Mouse (Mus musculus) CH12.LX (cell line): Measurements from ENCODE around the gene Gns. TPM values are rescaled to one million over a fixed set of nuclear protein-coding genes. Genes with fewer than 3 reads are reported as not detected.

Experiments used
- DNase-seq: peaks from one replicate; pipeline ENCODE4 v3.0.0-alpha.2; 2013; ENCODE audit errors: extremely low read depth
- H3K27ac ChIP-seq: 2 replicates; pipeline ENCODE4 v1.5.1; 2012; ENCODE audit warnings: low read depth, mild to moderate bottlenecking, control low read depth, moderate library complexity; ENCODE audit not compliant: insufficient read depth
- H3K27me3 ChIP-seq: replicated peaks from 2 replicates; pipeline ENCODE3; 2012; ENCODE audit warnings: inconsistent platforms
- H3K36me3 ChIP-seq, 2 experiments: replicated peaks in 1 of 2; 2 replicates each; pipeline versions ENCODE3 to v1.6.1; 2012; ENCODE audit warnings: inconsistent platforms in 1 of 2, low read length in 1 of 2, mild to moderate bottlenecking in 1 of 2, mixed read lengths in 1 of 2, moderate library complexity in 1 of 2; ENCODE audit not compliant: control insufficient read depth in 1 of 2, insufficient read depth in 1 of 2
- H3K4me1 ChIP-seq, 2 experiments: 2 replicates each; pipeline ENCODE4 v1.6.1; 2012; ENCODE audit warnings: inconsistent platforms in 1 of 2, moderate library complexity in 1 of 2; ENCODE audit not compliant: insufficient read depth in 2 of 2, control insufficient read depth in 1 of 2
- H3K4me2 ChIP-seq: 2 replicates; pipeline ENCODE4 v1.6.1; 2012; ENCODE audit warnings: low read depth, mild to moderate bottlenecking, control low read depth; ENCODE audit not compliant: poor library complexity, insufficient read depth, severe bottlenecking
- H3K4me3 ChIP-seq, 3 experiments: fragments of 150-350 bp in 1 of 3; sonication (generic) in 1 of 3; replicated peaks in 1 of 3; 2 replicates each; pipeline versions ENCODE3 to v1.5.1; 2011 to 2012; ENCODE audit warnings: low read depth in 2 of 3, low read length in 2 of 3, mild to moderate bottlenecking in 2 of 3, moderate library complexity in 2 of 3, control low read depth in 1 of 3, improper control_type of control experiment in 1 of 3, inconsistent platforms in 1 of 3, mixed read lengths in 1 of 3; ENCODE audit not compliant: poor library complexity in 1 of 3
- H3K79me2 ChIP-seq: replicated peaks from 2 replicates; pipeline ENCODE4 v1.6.1; 2012; ENCODE audit warnings: mild to moderate bottlenecking, moderate library complexity; ENCODE audit not compliant: control insufficient read depth, poor library complexity, insufficient read depth, severe bottlenecking; ENCODE audit errors: extremely low read depth
- H3K9ac ChIP-seq: 2 replicates; pipeline ENCODE4 v1.6.1; 2012; ENCODE audit warnings: low read depth, mild to moderate bottlenecking, control low read depth, moderate library complexity; ENCODE audit not compliant: insufficient read depth
- H3K9me3 ChIP-seq: replicated peaks from 2 replicates; pipeline ENCODE3; 2012; ENCODE audit warnings: low read length, inconsistent platforms, mixed read lengths
- BHLHE40 ChIP-seq: IDR thresholded peaks from 2 replicates; pipeline ENCODE4 v1.6.1; 2011; ENCODE audit warnings: mild to moderate bottlenecking, low read depth, low read length, improper control_type of control experiment
- E2F4 ChIP-seq: IDR thresholded peaks from 2 replicates; pipeline ENCODE4 v1.6.1; 2011; ENCODE audit warnings: low read depth, low read length, improper control_type of control experiment; ENCODE audit not compliant: insufficient replicate concordance
- EP300 ChIP-seq: IDR thresholded peaks from 2 replicates; pipeline ENCODE4 v1.6.1; 2011; ENCODE audit warnings: low read length, improper control_type of control experiment
- ETS1 ChIP-seq: conservative IDR thresholded peaks from 2 replicates; pipeline ENCODE4 v1.6.1; 2012; ENCODE audit warnings: low read depth, mild to moderate bottlenecking, inconsistent platforms, low read length, improper control_type of control experiment, moderate library complexity
- GABPA ChIP-seq: IDR thresholded peaks from 2 replicates; pipeline ENCODE4 v1.6.1; 2012; ENCODE audit warnings: low read depth, low read length, improper control_type of control experiment, inconsistent platforms; ENCODE audit not compliant: insufficient replicate concordance
- JUND ChIP-seq: conservative IDR thresholded peaks from 2 replicates; pipeline ENCODE4 v1.6.1; 2011; ENCODE audit warnings: low read depth, low read length, improper control_type of control experiment
- KAT2A ChIP-seq: IDR thresholded peaks from 2 replicates; pipeline ENCODE4 v1.6.1; 2012; ENCODE audit warnings: low read length, improper control_type of control experiment, inconsistent platforms; ENCODE audit not compliant: insufficient replicate concordance
- MAFK ChIP-seq: IDR thresholded peaks from 2 replicates; pipeline ENCODE4 v1.6.1; 2011; ENCODE audit warnings: low read length, improper control_type of control experiment; ENCODE audit not compliant: insufficient replicate concordance
- MEF2A ChIP-seq: IDR thresholded peaks from 2 replicates; pipeline ENCODE4 v1.6.1; 2014; ENCODE audit warnings: low read depth, mild to moderate bottlenecking, inconsistent platforms, low read length, improper control_type of control experiment, borderline replicate concordance
- RCOR1 ChIP-seq: conservative IDR thresholded peaks from 2 replicates; pipeline ENCODE4 v1.6.1; 2012; ENCODE audit warnings: low read depth, mild to moderate bottlenecking, inconsistent platforms, low read length, improper control_type of control experiment
- TBP ChIP-seq: conservative IDR thresholded peaks from 2 replicates; pipeline ENCODE4 v1.6.1; 2011; ENCODE audit warnings: low read depth, low read length, improper control_type of control experiment
- TCF12 ChIP-seq: IDR thresholded peaks from 2 replicates; pipeline ENCODE4 v1.6.1; 2014; ENCODE audit warnings: low read depth, mild to moderate bottlenecking, inconsistent platforms, low read length, improper control_type of control experiment
- UBTF ChIP-seq: IDR thresholded peaks from 2 replicates; pipeline ENCODE4 v1.6.1; 2012; ENCODE audit warnings: low read depth, mild to moderate bottlenecking, inconsistent platforms, low read length, improper control_type of control experiment, moderate library complexity
- USF1 ChIP-seq: IDR thresholded peaks from 2 replicates; pipeline ENCODE4 v1.6.1; 2014; ENCODE audit warnings: low read depth, mild to moderate bottlenecking, inconsistent platforms, low read length, improper control_type of control experiment
- USF2 ChIP-seq: conservative IDR thresholded peaks from 2 replicates; pipeline ENCODE4 v1.6.1; 2011; ENCODE audit warnings: low read depth, low read length, improper control_type of control experiment
- ZKSCAN1 ChIP-seq: IDR thresholded peaks from 2 replicates; pipeline ENCODE4 v1.6.1; 2012; ENCODE audit warnings: low read depth, inconsistent platforms, low read length, improper control_type of control experiment, borderline replicate concordance
- ZMIZ1 ChIP-seq: IDR thresholded peaks from 2 replicates; pipeline ENCODE4 v1.6.1; 2012; ENCODE audit warnings: low read depth, mild to moderate bottlenecking, inconsistent platforms, low read length, improper control_type of control experiment
- ZNF384 ChIP-seq: IDR thresholded peaks from 2 replicates; pipeline ENCODE4 v1.6.1; 2012; ENCODE audit warnings: low read depth, low read length, improper control_type of control experiment, inconsistent platforms
- dilution Hi-C: fragments of 300-500 bp; cut with MboI; formaldehyde crosslinking; loops from 2 replicates; pipeline ENCODE4 v1.14.3; 2020; ENCODE audit warnings: low sequenced_read_pairs; ENCODE audit not compliant: extremely low pct_unique_long_range_greater_than_20kb, extremely low pct_ligation_motif_present
- in situ Hi-C: fragments of 300-500 bp; cut with MboI; formaldehyde crosslinking; loops from 3 replicates; pipeline ENCODE4 v1.14.3; 2019; ENCODE audit warnings: low sequenced_read_pairs, low pct_ligation_motif_present, low pct_unique_long_range_greater_than_20kb, mixed read lengths
- polyA plus RNA-seq: library from polyadenylated mRNA; unstranded; fragments of >175 nt; gene quantifications from 2 replicates; pipeline ENCODE4 v1.2.1, GENCODE M21; 2012; ENCODE audit warnings: low read depth; ENCODE audit not compliant: insufficient read length
- total RNA-seq, 2 experiments: library from RNA; depleted of rRNA; stranded (reverse); fragments of 300-350 nt in 1 of 2; fragments of >200 nt in 1 of 2; gene quantifications; 2 replicates each; pipeline ENCODE4 v1.2.3; 2012 to 2014

Gene Gns
- total and polyA plus RNA-seq, 3 experiments: 28.7 to 104 (median 58.2) TPM

DNA sequence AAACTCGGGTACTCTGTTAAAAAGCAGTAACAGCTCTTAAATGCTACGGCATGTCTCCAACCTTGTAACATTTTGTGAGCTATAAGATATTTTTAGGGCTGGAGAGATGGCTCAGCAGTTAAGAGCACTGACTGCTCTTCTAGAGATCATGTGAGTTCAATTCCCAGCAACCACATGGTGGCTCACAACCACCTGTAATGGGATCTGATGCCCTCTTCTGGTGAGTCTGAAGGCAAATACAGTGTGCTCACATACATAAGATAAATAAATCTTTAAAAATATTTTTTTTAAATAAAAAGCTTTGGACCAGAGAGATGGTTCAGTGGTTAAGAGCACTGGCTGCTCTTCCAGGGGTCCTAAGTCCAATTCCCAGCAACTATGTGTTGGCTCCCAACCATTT lies 4.5 kb upstream of the Gns start (continued):
- TF ChIP-seq MEF2A (no peak), UBTF (no peak), JUND (no peak)
- TF ChIP-seq, all 38 proteins: peak for 5

- TF ChIP-seq MAFK (no peak), ZNF384 (no peak), E2F4 (no peak), KAT2A (no peak), BHLHE40 (no peak), USF2 (no peak), ZKSCAN1 (no peak), ZMIZ1 (no peak), ETS1 (no peak)
- Histone ChIP-seq H3K27me3 (no peaks in the 10 kb centered on the region), H3K9me3 (no peaks in the 10 kb centered on the region), H3K27ac (no peak overlapping the region), H3K79me2 (peaks cover 8% of the 10 kb centered on the region; the same call in 1 of the 2 replicates), H3K4me3 (no peak overlapping the region), H3K36me3 (peaks cover 0 to 14% of the 10 kb centered on the region in 2 experiments), H3K4me1 (peaks cover 0 to 26% of the 10 kb centered on the region in 2 experiments; a peak in 2 of 4 replicates), H3K4me2 (no peak overlapping the region), H3K9ac (no peak overlapping the region)
- DNase-seq: no peak
- dilution Hi-C loops: no loop called here
- in situ Hi-C loops: no loop called here
Measured at GRCm38 (mm10) chr10:121363201-121363600, 1.7 kb upstream of the Gns start.

- Histone ChIP-seq H3K27ac (no peak overlapping the region), H3K4me3 (peak overlapping the region; percentile 59 to 99 (median 88)), H3K27me3 (no peaks in the 10 kb centered on the region), H3K9me3 (no peaks in the 10 kb centered on the region), H3K9ac (peak overlapping the region; percentile 40), H3K36me3 (peaks cover 5 to 24% of the 10 kb centered on the region in 2 experiments), H3K4me2 (peak overlapping the region; percentile 57), H3K79me2 (peaks cover 12% of the 10 kb centered on the region), H3K4me1 (peaks cover 0 to 37% of the 10 kb centered on the region in 2 experiments; a peak in 2 of 4 replicates)
- TF ChIP-seq USF1 (no peak), TCF12 (no peak), KAT2A (no peak), MEF2A (no peak), UBTF (no peak), TBP (no peak), EP300 (no peak), JUND (no peak), ZMIZ1 (no peak), ZKSCAN1 (no peak), GABPA (no peak), MAFK (no peak), RCOR1 (no peak)
- no peak for DNase-seq
- dilution Hi-C loops (no loop called here), in situ Hi-C loops (no loop called here)
Measured at GRCm38 (mm10) chr10:121364306-121364705, 584 bp upstream of the Gns start.
